Mouse (Mus musculus): ENCODE measurements around the gene H2al1j.
"Not testable (repeated sequence)": the region's sequence is repeated elsewhere in the genome, so short reads cannot be mapped to it uniquely, and the experiment has no call there.

GRCm38 (mm10) chrX:11298957-11299356, 28.7 kb upstream of the H2al1j start, which contains the start of gene H2al1a:
- not testable (repeated sequence) for TF ChIP-seq CTCF (IDR thresholded peaks at IDR 0.05; ENCODE audit: control insufficient read depth, insufficient read depth, insufficient replicate concordance, low read depth, low read length); POLR2A (IDR thresholded peaks at IDR 0.05; ENCODE audit: control insufficient read depth, low read depth, low read length)
